Mouse (Mus musculus): Measurements from ENCODE around the gene Dnase2b.

- TF ChIP-seq CTCF (IDR thresholded peaks at IDR 0.05; ENCODE audit: low read depth) (no peak), EP300 (IDR thresholded peaks at IDR 0.05; ENCODE audit: low read depth) (no peak)
Observed at GRCm38 (mm10) chr3:146599198-146599900, 16.0 kb downstream of the Dnase2b start.
